Mouse (Mus musculus) lung, adult 2 months (tissue): ENCODE results near the gene Zfp710.

Experiments used
- CTCF ChIP-seq: fragments of 200-500 bp; IDR thresholded peaks from 2 replicates; pipeline ENCODE4 v1.5.1; 2011; ENCODE audit warnings: mild to moderate bottlenecking, low read length, control low read depth; ENCODE audit not compliant: insufficient read depth
- POLR2A ChIP-seq: fragments of 200-500 bp; IDR thresholded peaks from 2 replicates; pipeline ENCODE4 v1.6.1; 2011; ENCODE audit warnings: low read depth, mild to moderate bottlenecking, control low read depth, low read length, borderline replicate concordance; ENCODE audit errors: extremely low read depth

GRCm38 (mm10) chr7:80033064-80033717 is 8.6 kb downstream of the Zfp710 start:
- TF ChIP-seq CTCF (no peak), POLR2A (no peak)
